Comparison of ENCODE assay signal across 9 mouse cellular contexts in the genomic region with DNA sequence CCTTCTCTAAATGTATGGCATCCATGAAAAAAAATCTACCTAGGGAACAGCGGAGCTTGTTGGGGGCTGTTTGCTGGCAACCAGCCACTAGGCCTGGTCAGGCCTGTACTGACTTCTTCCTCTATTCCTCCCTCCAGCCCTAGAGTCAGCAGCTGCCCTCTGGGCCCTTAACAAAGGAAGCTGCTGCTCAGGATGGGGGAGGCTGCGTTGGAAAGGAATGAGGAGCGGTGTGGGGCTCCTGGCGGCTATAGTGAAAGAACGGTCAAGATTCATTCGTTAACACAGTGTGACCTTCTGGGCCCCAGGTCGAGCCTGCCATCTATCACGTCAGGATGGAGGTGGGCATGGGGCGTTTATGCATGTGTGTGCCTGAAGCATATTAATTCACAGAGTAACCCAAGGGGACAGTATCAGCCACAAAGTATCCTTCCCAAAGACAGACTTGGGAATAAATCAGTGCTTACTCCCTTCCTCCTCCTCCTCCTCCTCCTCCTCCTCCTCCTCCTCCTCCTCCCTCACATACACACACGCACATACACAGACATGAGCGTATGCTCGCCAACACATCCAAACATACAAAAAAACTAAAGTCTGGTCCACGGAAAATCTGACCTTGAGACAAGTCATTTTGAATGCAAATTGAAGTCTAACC.
DNase-seq lines count a peak whose midpoint lies in the region; ATAC-seq and TF ChIP-seq lines count a peak whose summit lies in the region.
"Had no signal": no experiment of that assay in that cellular context is flagged by ENCODE, and none has a peak within 500 bp of the region (broad histone marks: within the 10 kb centered on the region; RNA-seq: fewer than 3 reads in every experiment).

No protein-coding gene starts in this region.

- no peak for DNase-seq in heart, adult 9 months (ENCODE audit: low spot score in 2 of 2)
- DNase-seq in embryo, embryonic 10.5 days (ENCODE audit: low spot score): peak; percentile 84
- no peak for DNase-seq in midbrain, postnatal 0 days (ENCODE audit: low spot score)
- DNase-seq in urinary bladder, postnatal 14 days (ENCODE audit: low spot score): no peak
- DNase-seq in right cerebral cortex, postnatal 4 days: no peak
- DNase-seq in Muller cell, postnatal 12 days (ENCODE audit: inconsistent ontology term): no peak

- WGBS in heart, embryonic 16.5 days: 51% methylated on average over 12 of the region's 13 CpGs
- WGBS in hindbrain, embryonic 13.5 days: 11% methylated on average over 12 of the region's 13 CpGs
- 16% methylated on average over 12 of the region's 13 CpGs for WGBS in midbrain, postnatal 0 days

- H3K27ac ChIP-seq in heart, embryonic 16.5 days (ENCODE audit: low read length): no peak overlapping the region
- peak overlapping the region; percentile 96 for H3K27ac ChIP-seq in hindbrain, embryonic 13.5 days
- peak overlapping the region; percentile 71 for H3K27ac ChIP-seq in midbrain, postnatal 0 days (ENCODE audit: low read depth, low read length)
- H3K27ac ChIP-seq: liver, embryonic 14.5 days had no signal

- H3K27me3 ChIP-seq in heart, embryonic 16.5 days (ENCODE audit: control insufficient read depth, insufficient read depth, low read length): no peaks in the 10 kb centered on the region
- no peaks in the 10 kb centered on the region for H3K27me3 ChIP-seq in hindbrain, embryonic 13.5 days
- H3K27me3 ChIP-seq in midbrain, postnatal 0 days (ENCODE audit: insufficient read depth, low read length): no peaks in the 10 kb centered on the region

- H3K4me3 ChIP-seq in heart, embryonic 16.5 days (ENCODE audit: low read length): no peak overlapping the region
- no peak overlapping the region for H3K4me3 ChIP-seq in hindbrain, embryonic 13.5 days
- no peak overlapping the region for H3K4me3 ChIP-seq in midbrain, postnatal 0 days (ENCODE audit: low read depth, low read length)

- TF ChIP-seq CTCF in midbrain, postnatal 0 days (IDR thresholded peaks at IDR 0.05): no peak

- no peak overlapping the region for H3K9ac ChIP-seq in heart, embryonic 16.5 days (ENCODE audit: low read length)
- H3K9ac ChIP-seq in hindbrain, embryonic 13.5 days: peak overlapping the region; percentile 61
- H3K9ac ChIP-seq in midbrain, postnatal 0 days (replicated peaks; ENCODE audit: low read length, poor library complexity, severe bottlenecking): no peak overlapping the region; the same call in 1 of the 2 replicates
- H3K9ac ChIP-seq: liver, embryonic 14.5 days had no signal

- 0 out of 2 replicates have a peak, but pooled peaks cover 2% of the 10 kb centered on the region for H3K4me1 ChIP-seq in heart, embryonic 16.5 days (ENCODE audit: control insufficient read depth, insufficient read depth, low read length)
- H3K4me1 ChIP-seq in hindbrain, embryonic 13.5 days (replicated peaks): peaks cover 73% of the 10 kb centered on the region
- H3K4me1 ChIP-seq in midbrain, postnatal 0 days (ENCODE audit: insufficient read depth, low read length): peaks cover 7% of the 10 kb centered on the region; the same call in 1 of the 2 replicates

- ATAC-seq in heart, embryonic 16.5 days (replicated peaks; ENCODE audit: extremely low read depth, insufficient read depth, low FRiP score): peak; percentile 32; the same call in 1 of the 2 replicates
- ATAC-seq in hindbrain, embryonic 13.5 days (ENCODE audit: low FRiP score): peak; percentile 72
- no peak for ATAC-seq in midbrain, postnatal 0 days (ENCODE audit: low FRiP score)

- H3K36me3 ChIP-seq in heart, embryonic 16.5 days (ENCODE audit: control insufficient read depth, insufficient read depth): no peaks in the 10 kb centered on the region
- no peaks in the 10 kb centered on the region for H3K36me3 ChIP-seq in hindbrain, embryonic 13.5 days
- H3K36me3 ChIP-seq in midbrain, postnatal 0 days (ENCODE audit: insufficient read depth, low read length): no peaks in the 10 kb centered on the region

- no peaks in the 10 kb centered on the region for H3K9me3 ChIP-seq in heart, embryonic 16.5 days (replicated peaks; ENCODE audit: control insufficient read depth, low read length)
- no peaks in the 10 kb centered on the region for H3K9me3 ChIP-seq in hindbrain, embryonic 13.5 days
- no peaks in the 10 kb centered on the region for H3K9me3 ChIP-seq in midbrain, postnatal 0 days (ENCODE audit: low read length)

- no peak overlapping the region for H3K4me2 ChIP-seq in heart, embryonic 16.5 days (ENCODE audit: low read depth, low read length)
- H3K4me2 ChIP-seq in hindbrain, embryonic 13.5 days: peak overlapping the region; percentile 15
- no peak overlapping the region for H3K4me2 ChIP-seq in midbrain, postnatal 0 days (ENCODE audit: low read depth, low read length, poor library complexity, severe bottlenecking)
